Mouse (Mus musculus) ES-CJ7 (cell line): ENCODE data around the gene Ankrd34a.

Experiments used
- DNase-seq: peaks from one replicate; pipeline ENCODE4 v3.0.0; 2011; ENCODE audit warnings: low read depth, low spot score

The Ankrd34a gene

DNA sequence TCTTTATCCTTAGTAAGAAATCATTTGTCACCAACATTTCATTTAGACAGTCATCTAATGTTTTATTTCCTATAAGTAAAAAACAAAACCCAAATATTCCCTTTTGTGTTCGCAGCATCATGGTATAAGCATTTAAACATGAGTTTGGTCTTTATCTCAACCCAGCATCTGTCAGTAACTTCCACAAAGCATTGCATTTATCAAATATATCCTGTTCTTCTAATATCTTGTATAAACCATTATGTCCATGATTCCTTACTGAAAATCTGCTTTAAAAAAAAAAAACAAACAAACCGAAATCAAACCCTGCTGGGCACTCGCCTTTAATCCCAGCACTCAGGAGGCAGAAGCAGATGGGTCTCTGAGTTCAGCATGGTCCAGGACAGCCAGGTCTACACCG, 10.2 kb downstream of the Ankrd34a start:
- DNase-seq, result no peak

DNA sequence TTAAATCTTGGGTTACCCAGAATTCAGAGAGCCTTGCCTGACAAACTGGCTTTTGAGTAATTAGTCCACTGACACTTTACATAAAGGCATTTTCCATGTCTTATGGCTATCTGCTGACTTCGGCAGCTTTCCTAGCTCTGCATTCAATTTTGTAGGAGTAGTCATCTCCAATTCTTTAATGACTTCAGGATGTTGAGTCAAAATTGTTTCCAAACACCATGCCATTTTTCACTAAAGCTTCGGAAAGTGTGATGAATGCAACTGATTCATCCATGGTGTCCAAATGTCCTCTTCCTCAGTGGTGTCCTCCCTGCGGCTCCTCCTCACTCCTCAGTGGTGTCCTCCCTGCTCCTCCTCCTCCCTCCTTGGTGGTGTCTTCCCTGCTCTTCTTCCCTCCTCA, 21.5 kb downstream of the Ankrd34a start:
- DNase-seq, result no peak

DNA sequence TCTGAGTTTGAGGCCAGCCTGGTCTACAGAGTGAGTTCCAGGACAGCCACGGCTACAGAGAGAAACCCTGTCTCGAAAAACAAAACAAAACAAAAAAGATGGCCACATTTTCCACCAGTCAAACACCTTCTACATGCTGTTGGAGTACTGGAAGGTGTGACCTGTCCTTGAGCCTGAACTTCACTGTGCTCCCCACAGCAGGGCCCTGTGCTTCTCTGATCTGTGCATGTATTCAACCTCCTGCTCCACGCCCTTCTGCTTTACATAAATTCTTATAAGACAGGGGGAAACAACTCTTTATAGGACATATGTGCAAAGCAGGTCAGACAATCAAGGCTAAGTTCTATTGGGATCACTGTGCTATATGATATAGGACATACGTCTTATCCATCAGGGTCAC, 26.8 kb downstream of the Ankrd34a start:
- peak; percentile 57 for DNase-seq

DNA sequence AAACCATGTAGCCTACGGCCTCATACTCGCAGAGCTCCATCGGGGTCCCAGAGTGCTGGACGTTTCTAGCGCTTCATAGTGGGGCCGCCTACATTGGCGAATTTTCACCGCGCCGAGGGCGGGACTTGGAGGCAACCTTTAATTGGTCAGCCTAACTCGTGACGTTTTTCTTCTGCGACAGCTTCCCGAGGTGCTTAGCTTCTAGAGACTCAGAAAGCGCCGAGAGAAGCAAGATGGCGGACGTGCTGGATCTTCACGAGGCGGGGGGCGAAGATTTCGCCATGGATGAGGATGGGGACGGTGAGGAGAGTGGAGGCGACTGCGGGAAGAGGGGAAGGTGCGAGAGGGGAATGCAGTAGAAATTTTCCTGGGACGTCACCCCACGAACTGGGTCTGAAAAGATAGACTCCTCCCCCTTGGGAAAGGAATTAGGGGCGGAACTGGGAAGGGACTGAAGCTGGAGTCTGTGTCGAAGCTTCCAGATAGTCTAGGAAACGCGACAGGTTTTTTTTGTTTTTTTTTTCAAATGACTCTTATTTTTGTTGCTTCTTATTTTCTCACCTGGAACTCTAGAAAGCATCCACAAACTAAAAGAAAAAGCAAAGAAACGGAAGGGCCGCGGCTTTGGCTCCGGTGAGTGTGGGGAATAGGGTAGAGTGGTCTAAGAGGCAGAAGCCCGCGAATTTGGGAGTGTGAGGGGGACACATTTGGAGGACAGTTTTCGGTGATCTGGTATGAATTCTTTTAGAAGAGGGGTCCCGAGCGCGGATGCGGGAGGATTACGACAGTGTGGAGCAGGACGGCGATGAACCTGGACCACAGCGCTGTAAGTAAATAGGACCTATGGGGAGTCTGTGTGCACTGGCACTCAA, 33.5 kb downstream of the Ankrd34a start, which contains the start of gene Rbm8a:
Gene Rbm8a, plus strand, starts transcription at position 205 of the 872 bp plus-strand sequence.
- peak; percentile 99 for DNase-seq

DNA sequence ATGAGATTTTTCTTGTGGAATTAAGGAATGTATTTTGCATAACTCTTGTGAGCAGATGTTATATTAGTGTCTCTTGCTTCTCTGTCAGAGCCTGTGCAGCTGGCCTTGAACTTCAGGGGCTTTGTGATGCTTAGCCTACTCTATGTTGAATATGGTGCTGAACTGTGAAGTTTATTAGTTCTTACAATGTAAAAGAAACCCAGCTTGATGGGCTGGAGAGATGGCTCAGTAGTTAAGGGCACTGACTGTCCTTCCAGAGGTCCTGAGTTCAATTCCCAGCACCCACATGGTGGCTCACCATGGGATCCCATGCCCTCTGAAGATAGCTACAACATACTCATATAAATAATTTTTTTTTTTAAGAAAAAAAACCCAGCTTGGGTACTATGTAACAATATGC, 35.6 kb downstream of the Ankrd34a start:
- DNase-seq, result no peak

DNA sequence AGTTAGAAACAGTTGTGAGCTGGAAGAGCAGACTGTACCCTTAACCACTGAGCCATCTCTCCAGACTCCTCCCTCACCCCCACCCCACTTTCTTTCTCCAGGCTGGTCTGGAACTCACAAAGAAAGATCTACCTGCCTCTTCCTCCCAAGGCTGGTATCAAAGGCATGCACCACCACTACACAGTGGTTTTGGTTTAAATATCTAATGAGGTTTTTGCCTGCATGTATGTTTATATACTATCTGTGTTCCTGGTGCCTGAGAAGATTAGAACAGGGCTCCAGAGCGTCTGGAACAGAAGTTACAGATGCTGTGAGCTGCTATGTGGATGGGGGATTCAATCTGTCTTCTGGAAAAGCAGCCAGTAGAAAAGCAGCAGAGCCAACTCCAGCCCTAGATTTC, 37.6 kb downstream of the Ankrd34a start:
- DNase-seq, result no peak

DNA sequence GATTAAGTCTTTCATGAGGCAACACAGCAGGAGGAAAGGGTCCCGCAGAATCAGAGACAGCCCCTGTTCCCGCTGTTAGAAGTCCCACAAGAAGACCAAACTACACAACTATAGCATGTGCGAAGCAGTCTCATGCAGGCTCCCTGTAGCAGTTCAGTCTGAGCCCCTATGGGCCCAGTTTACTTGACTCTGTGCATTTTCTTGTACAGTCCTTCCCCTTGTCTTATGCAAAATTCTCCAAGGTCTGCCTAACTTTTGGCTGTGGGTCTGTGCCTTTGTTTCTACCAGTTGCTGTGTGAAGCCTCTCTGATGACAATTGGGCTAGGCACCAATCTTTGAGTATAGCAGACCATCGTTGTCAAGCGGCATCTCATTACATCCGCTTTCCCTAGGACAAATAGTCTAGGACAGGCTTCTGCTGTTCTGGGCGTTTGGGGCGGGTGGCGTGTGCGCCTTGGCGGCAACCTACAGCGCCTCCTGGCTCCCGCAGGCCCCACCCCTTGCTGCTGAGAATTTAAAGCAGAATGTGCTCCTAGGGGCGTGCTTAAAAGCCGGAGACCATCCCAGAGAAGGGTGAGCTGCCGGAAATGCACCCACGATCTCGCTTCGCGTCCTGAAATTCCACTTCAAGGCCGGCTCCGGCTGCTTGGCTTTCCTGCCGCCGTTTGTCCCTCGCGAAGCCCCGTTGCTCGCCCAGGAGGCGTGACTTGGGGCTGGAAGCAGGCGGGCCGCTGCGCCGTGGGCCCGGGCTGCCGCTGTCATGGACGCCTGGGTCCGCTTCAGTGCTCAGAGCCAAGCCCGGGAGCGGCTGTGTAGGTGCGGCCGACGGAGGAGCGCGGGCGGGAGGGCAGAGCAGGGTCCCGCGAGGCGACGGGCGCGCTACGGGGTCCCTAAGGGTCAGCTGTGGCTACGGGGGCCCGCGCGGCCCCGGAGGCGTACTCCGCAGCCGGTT, 38.8 kb downstream of the Ankrd34a start, which contains the start of the genes Pex11b and Gm42957:
Gene Pex11b, plus strand, starts transcription at position 449 of the 952 bp plus-strand sequence.
Gene Gm42957, plus strand, starts transcription at position 547 of the 952 bp plus-strand sequence.
- peak; percentile 95 for DNase-seq

DNA sequence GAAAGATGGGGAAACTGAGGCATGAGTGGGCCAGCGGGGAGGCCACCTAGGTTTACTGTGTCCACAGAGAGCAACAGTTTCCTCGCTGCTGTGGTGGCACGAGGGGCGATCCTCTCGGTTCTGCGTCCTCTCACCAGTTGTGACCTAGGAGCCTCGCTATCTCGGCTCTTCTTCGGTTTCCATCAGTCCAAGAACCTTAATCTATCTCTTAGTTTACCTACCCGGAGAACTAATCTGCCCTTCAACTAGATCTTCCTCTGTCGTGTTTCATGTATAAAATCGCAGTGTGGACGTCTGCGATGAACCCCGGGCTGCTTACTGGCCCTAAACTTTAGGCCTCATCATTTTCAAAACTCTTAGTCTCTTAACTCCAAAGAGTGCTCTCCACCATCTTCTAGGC, 39.5 kb downstream of the Ankrd34a start:
- DNase-seq, result no peak

DNA sequence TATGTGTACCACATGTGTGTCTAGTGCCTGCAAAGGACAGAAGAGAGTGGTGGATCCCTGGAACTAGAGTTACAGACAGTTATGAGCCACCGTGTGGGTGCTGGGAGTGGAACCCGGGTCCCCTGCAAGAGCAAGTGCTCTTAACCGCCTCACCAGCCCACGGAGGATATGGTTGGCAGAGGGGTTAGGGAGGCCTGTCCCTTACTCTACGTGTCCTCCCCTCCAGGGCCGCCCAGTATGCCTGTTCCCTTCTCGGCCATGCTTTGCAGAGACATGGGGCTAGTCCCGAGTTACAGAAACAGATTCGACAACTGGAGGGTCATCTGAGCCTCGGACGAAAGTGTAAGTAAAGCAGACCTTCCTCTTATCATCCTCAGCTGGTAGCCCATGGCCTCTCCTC, 40.0 kb downstream of the Ankrd34a start:
- no peak for DNase-seq

DNA sequence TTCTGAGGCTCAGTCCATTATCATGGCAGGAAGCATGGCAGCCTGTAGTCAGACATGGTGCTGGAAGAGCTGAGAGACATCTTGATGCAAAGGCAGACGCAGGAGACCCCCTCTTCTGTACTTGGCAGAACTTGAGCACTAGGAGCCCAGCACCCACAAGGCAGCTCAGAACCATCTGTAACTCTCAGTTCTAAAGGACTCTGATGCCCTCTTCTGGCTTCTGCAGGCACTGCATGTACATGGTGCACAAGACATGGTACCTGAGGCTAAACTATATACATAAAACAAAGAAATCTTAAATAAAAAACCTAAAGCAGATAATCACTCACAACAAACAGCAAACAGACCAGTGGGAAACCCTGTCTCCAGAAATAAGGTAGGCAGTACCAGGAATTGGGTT, 42.8 kb downstream of the Ankrd34a start:
- DNase-seq, result peak; percentile 81

DNA sequence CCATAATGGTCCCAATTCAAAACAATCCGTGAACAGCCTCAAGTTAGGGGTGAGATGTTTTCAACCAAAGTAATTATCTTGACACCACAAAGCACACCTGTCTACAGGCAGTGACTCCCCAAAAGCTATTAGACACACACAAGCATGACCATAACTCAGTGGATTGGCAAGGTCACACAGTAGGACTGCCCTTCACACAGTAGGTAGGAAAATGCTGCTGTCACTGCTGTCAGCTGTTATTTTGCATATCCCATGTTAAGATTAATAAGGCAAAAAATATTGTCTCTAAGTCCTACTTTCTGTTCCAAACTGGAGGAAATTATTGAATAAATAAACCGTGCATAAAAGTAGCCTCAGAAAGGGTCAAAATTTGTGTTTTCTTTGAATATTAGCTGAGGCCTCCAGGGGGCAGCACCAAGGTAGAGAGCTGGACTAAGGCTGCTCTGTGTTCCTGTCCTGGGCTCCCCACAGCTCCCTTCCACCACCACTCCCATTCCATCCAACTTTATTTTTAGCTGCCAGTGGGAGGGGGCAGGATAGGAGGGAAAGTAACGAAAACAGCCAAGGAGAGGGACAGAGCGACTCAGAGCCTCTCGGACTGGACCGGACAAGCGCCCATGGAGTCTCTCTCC, 48.7 kb downstream of the Ankrd34a start, which contains the start of gene Itga10:
Gene Itga10, plus strand, starts transcription at position 567 of the 632 bp plus-strand sequence.
- DNase-seq, result peak; percentile 43

DNA sequence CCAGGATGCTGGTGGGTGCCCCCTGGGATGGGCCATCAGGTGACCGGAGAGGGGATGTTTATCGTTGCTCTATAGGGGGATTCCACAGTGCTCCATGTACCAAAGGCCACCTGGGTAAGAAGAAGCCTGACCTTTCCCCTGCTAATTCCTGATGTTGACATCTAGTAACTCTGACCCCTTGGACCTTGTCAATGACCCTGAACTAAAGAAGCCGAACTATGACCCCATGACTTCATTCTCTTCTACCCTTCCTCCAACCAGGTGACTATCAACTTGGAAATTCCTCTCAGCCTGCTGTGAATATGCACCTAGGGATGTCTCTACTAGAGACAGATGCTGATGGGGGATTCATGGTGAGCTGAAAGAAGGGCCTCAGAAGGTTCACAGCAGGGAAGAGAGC, 50.9 kb downstream of the Ankrd34a start:
- DNase-seq, result no peak
